ENCODE assay signal across 9 mouse cellular contexts in genomic region chr1:164798471-164798922, GRCm38 (mm10). TPM values are rescaled to one million over a fixed set of nuclear protein-coding genes. Genes with fewer than 3 reads are reported as not detected.
A peak's percentile ranks its signal among the peaks of the same experiment; 100 is the strongest.
DNase-seq lines count a peak whose midpoint lies in the region; ATAC-seq lines count a peak whose summit lies in the region.
"Had no signal": no experiment of that assay in that cellular context is flagged by ENCODE, and none has a peak within 500 bp of the region (broad histone marks: within the 10 kb centered on the region; RNA-seq: fewer than 3 reads in every experiment).

No protein-coding gene starts in this region.

- H3K27me3 ChIP-seq in embryonic facial prominence, embryonic 15.5 days = no peaks in the 10 kb centered on the region
- no peaks in the 10 kb centered on the region for H3K27me3 ChIP-seq in embryonic facial prominence, embryonic 10.5 days (replicated peaks; ENCODE audit: low read depth, poor library complexity, severe bottlenecking)
- H3K27me3 ChIP-seq in lung, embryonic 16.5 days (ENCODE audit: control insufficient read depth, insufficient read depth, low read depth, low read length) = no peaks in the 10 kb centered on the region
- H3K27me3 ChIP-seq: liver, embryonic 13.5 days had no signal

- peak overlapping the region; percentile 65 for H3K27ac ChIP-seq in embryonic facial prominence, embryonic 15.5 days (replicated peaks)
- H3K27ac ChIP-seq in embryonic facial prominence, embryonic 10.5 days (replicated peaks) = no peak overlapping the region
- no peak overlapping the region for H3K27ac ChIP-seq in lung, embryonic 16.5 days (ENCODE audit: low read length)
- H3K27ac ChIP-seq: liver, embryonic 13.5 days had no signal

- H3K9me3 ChIP-seq in embryonic facial prominence, embryonic 15.5 days (replicated peaks) = no peaks in the 10 kb centered on the region
- no peaks in the 10 kb centered on the region for H3K9me3 ChIP-seq in embryonic facial prominence, embryonic 10.5 days
- no peaks in the 10 kb centered on the region for H3K9me3 ChIP-seq in lung, embryonic 16.5 days (ENCODE audit: control insufficient read depth, low read length)
- H3K9me3 ChIP-seq: liver, embryonic 13.5 days had no signal

- no peak for DNase-seq in embryonic facial prominence, embryonic 10.5 days (ENCODE audit: low spot score)
- peak; percentile 89 for DNase-seq in Muller cell, postnatal 12 days (ENCODE audit: inconsistent ontology term)
- DNase-seq in heart, adult 9 months (ENCODE audit: low spot score in 2 of 2) = peak; percentile 84 to 89
- no peak for DNase-seq in right cerebral cortex, postnatal 36 days (ENCODE audit: low spot score in 2 of 2)
- DNase-seq in thymus, postnatal 10 days (ENCODE audit: low spot score in 2 of 2) = no peak
- DNase-seq: liver, embryonic 13.5 days had no signal

- H3K4me3 ChIP-seq in embryonic facial prominence, embryonic 15.5 days (replicated peaks) = peak overlapping the region; percentile 31; the same call in 1 of the 2 replicates
- no peak overlapping the region for H3K4me3 ChIP-seq in embryonic facial prominence, embryonic 10.5 days
- H3K4me3 ChIP-seq in lung, embryonic 16.5 days (ENCODE audit: low read length) = no peak overlapping the region
- H3K4me3 ChIP-seq: liver, embryonic 13.5 days had no signal

- peaks cover 30% of the 10 kb centered on the region for H3K4me1 ChIP-seq in embryonic facial prominence, embryonic 15.5 days
- H3K4me1 ChIP-seq in embryonic facial prominence, embryonic 10.5 days = peaks cover 9% of the 10 kb centered on the region
- no peaks in the 10 kb centered on the region for H3K4me1 ChIP-seq in lung, embryonic 16.5 days (replicated peaks; ENCODE audit: control insufficient read depth, insufficient read depth, low read length)
- H3K4me1 ChIP-seq: liver, embryonic 13.5 days had no signal

- no peaks in the 10 kb centered on the region for H3K36me3 ChIP-seq in embryonic facial prominence, embryonic 15.5 days
- no peaks in the 10 kb centered on the region for H3K36me3 ChIP-seq in embryonic facial prominence, embryonic 10.5 days (replicated peaks)
- no peaks in the 10 kb centered on the region for H3K36me3 ChIP-seq in lung, embryonic 16.5 days (ENCODE audit: control insufficient read depth, insufficient read depth, low read length)
- H3K36me3 ChIP-seq: liver, embryonic 13.5 days had no signal

- no peak overlapping the region for H3K9ac ChIP-seq in embryonic facial prominence, embryonic 15.5 days
- H3K9ac ChIP-seq in lung, embryonic 16.5 days (ENCODE audit: low read length) = no peak overlapping the region
- H3K9ac ChIP-seq: liver, embryonic 13.5 days had no signal

- 43% methylated on average over 1 of the region's 1 CpGs for WGBS in embryonic facial prominence, embryonic 15.5 days
- 53% methylated on average over 1 of the region's 1 CpGs for WGBS in embryonic facial prominence, embryonic 10.5 days
- WGBS in lung, embryonic 16.5 days = 53% methylated on average over 1 of the region's 1 CpGs

- ATAC-seq in embryonic facial prominence, embryonic 15.5 days (ENCODE audit: insufficient number of reproducible peaks, low FRiP score, low TSS enrichment, low read depth) = no peak
- ATAC-seq in lung, embryonic 16.5 days (ENCODE audit: low read depth) = peak; percentile 51
- no peak for ATAC-seq in inflammation-experienced regulatory T-cells, adult 6 months

- H3K4me2 ChIP-seq in embryonic facial prominence, embryonic 15.5 days (replicated peaks) = peak overlapping the region; percentile 26; the same call in 1 of the 2 replicates
- no peak overlapping the region for H3K4me2 ChIP-seq in lung, embryonic 16.5 days (ENCODE audit: low read depth, low read length)
- H3K4me2 ChIP-seq: liver, embryonic 13.5 days had no signal

RNA-seq across cellular contexts. Expression of gene Dpt, which starts 2.1 kb away (rescaled TPM):
- polyA plus RNA-seq in embryonic facial prominence, embryonic 15.5 days (2015; fragmentation: Nextera tagmentation; extraction: Ambion mirVana) = 115 and 149 TPM in 2 replicates
- polyA plus RNA-seq in embryonic facial prominence, embryonic 10.5 days (2016; fragmentation: Nextera tagmentation; extraction: Ambion mirVana) = 0.16 TPM in 1 of 2 replicates, not detected in the other
- polyA plus RNA-seq in lung, embryonic 16.5 days (2015; fragmentation: Nextera tagmentation; extraction: Ambion mirVana) = 36.4 and 48.2 TPM in 2 replicates
- polyA plus RNA-seq in inflammation-experienced regulatory T-cells, adult 6 months (2017; shearing (Covaris generic)) = under 1 TPM in 2 of 3 experiments, not detected in 1; 0.19 to 0.45 TPM

Comparison
In these comparisons a context has a peak if more than half of its experiments do, and no peak if none do; other contexts are left out.
1. RNA of gene Dpt, which starts 2.1 kb away (polyA plus RNA-seq): 115 to 149 TPM in embryonic facial prominence, embryonic 15.5 days and 36.4 to 48.2 TPM in lung, embryonic 16.5 days; 0.19 to 0.45 TPM in inflammation-experienced regulatory T-cells, adult 6 months and 0.16 TPM in embryonic facial prominence, embryonic 10.5 days; every median in the first group is over 10 times any median in the second.
2. DNase-seq: peak in Muller cell, postnatal 12 days (single experiment) and heart, adult 9 months (2 of 2); none in embryonic facial prominence, embryonic 10.5 days (single experiment), right cerebral cortex, postnatal 36 days (0 of 2) and thymus, postnatal 10 days (0 of 2).